Mouse (Mus musculus): ENCODE results near the gene Pemt.

DNA sequence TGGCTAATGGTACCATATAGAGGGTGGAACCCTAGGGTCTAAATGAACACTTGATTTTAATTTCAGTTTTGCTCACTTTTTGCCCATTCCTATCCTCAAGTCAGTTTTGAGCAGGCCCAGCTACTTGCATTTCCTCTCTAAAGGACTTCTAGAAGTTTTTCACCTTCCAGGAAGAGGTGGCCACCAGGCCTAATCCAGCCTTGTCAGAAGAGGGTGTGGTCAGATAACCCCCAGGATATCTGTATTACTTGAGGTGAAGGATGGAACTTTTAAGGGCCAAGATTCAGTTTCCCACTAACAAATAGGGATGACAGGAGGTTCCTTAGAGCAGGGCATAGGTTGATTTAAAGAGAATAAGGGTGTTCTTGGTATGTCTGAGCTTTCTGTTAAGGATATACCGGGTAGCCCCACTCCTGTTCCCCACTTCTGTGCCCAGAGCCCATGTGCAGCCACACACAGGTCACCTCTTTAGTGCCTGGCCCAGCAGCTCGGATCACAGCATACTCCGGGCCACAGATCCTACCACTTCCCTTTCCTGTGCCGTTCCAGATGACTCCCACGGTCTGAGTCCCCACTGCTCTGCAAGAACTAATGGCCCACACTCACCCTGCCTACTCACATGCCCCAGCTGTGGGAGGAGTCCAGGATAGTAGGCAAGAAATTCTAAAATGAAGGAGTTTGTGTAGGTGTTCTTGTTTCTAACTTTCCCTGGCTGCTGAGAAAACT lies 44.6 kb upstream of the Pemt start:
- TF ChIP-seq ZNF384 (IDR thresholded peaks at IDR 0.05; ENCODE audit: low read depth, low read length) (no peak), CTCF (conservative IDR thresholded peaks at IDR 0.05 in 1 of 2, IDR thresholded peaks at IDR 0.05 in 1 of 2; ENCODE audit: low read depth in 2 of 2, low read length in 2 of 2) (no peak), UBTF (IDR thresholded peaks at IDR 0.05; ENCODE audit: low read depth, low read length) (no peak), MAX (IDR thresholded peaks at IDR 0.05; ENCODE audit: low read length) (no peak), RAD21 (IDR thresholded peaks at IDR 0.05; ENCODE audit: low read depth, low read length) (no peak), POLR2A (IDR thresholded peaks at IDR 0.05; ENCODE audit: low read depth, low read length) (no peak), SIN3A (IDR thresholded peaks at IDR 0.05; ENCODE audit: low read length) (no peak), MAFK (IDR thresholded peaks at IDR 0.05; ENCODE audit: insufficient replicate concordance, low read length) (no peak)

All from CH12.LX (cell line).